Mouse (Mus musculus): ENCODE measurements at regions not wholly inside any gene's neighbourhood (a gene's known extent, or its start where the extent isn't known, plus 50 kb on each side); places are given as distances from the start of the nearest gene placed in this dataset.

- no peak overlapping the region for H3K9ac ChIP-seq (ENCODE audit: low read length)
- WGBS = 60% methylated on average over 5 of the region's 5 CpGs
- H3K4me3 ChIP-seq (ENCODE audit: low read depth, low read length) = no peak overlapping the region
- H3K4me2 ChIP-seq (ENCODE audit: low read length) = no peak overlapping the region
- H3K9me3 ChIP-seq (replicated peaks; ENCODE audit: control insufficient read depth, low read length) = no peaks in the 10 kb centered on the region
- no peak overlapping the region for H3K27ac ChIP-seq (ENCODE audit: low read depth, low read length)
- H3K27me3 ChIP-seq (replicated peaks; ENCODE audit: control insufficient read depth, insufficient read depth, low read length) = no peaks in the 10 kb centered on the region
- no peak for DNase-seq (ENCODE audit: low spot score)
- no peaks in the 10 kb centered on the region for H3K36me3 ChIP-seq (ENCODE audit: control insufficient read depth, insufficient read depth, low read length)
- H3K4me1 ChIP-seq (ENCODE audit: control insufficient read depth, insufficient read depth, low read length) = no peaks in the 10 kb centered on the region
- no peak for ATAC-seq
These were observed 133.8 kb upstream of the Lrig3 start for GRCm38 (mm10) chr10:125832134-125832533.

GRCm38 (mm10) chr10:125832764-125833163 is 133.2 kb upstream of the Lrig3 start:
- 0 out of 2 replicates have a peak, but pooled peaks have one; percentile 37 for ATAC-seq
- Histone ChIP-seq H3K4me2 (ENCODE audit: low read length) (no peak overlapping the region), H3K9me3 (replicated peaks; ENCODE audit: control insufficient read depth, low read length) (no peaks in the 10 kb centered on the region), H3K27me3 (replicated peaks; ENCODE audit: control insufficient read depth, insufficient read depth, low read length) (no peaks in the 10 kb centered on the region), H3K4me1 (ENCODE audit: control insufficient read depth, insufficient read depth, low read length) (no peaks in the 10 kb centered on the region), H3K27ac (ENCODE audit: low read depth, low read length) (no peak overlapping the region), H3K9ac (ENCODE audit: low read length) (no peak overlapping the region), H3K36me3 (ENCODE audit: control insufficient read depth, insufficient read depth, low read length) (no peaks in the 10 kb centered on the region), H3K4me3 (ENCODE audit: low read depth, low read length) (no peak overlapping the region)
- DNase-seq (ENCODE audit: low spot score) = peak; percentile 65
- 43% methylated on average over 7 of the region's 7 CpGs for WGBS

- no peaks in the 10 kb centered on the region; the same call in 1 of the 2 replicates for H3K27me3 ChIP-seq (replicated peaks; ENCODE audit: control insufficient read depth, insufficient read depth, low read length)
- H3K27ac ChIP-seq (ENCODE audit: low read depth, low read length) = no peak overlapping the region
- H3K9me3 ChIP-seq (replicated peaks; ENCODE audit: control insufficient read depth, low read length) = no peaks in the 10 kb centered on the region
- no peaks in the 10 kb centered on the region for H3K4me1 ChIP-seq (ENCODE audit: control insufficient read depth, insufficient read depth, low read length)
- H3K4me2 ChIP-seq (ENCODE audit: low read length) = no peak overlapping the region
- H3K9ac ChIP-seq (ENCODE audit: low read length) = no peak overlapping the region
- ATAC-seq = no peak
- no peak overlapping the region for H3K4me3 ChIP-seq (ENCODE audit: low read depth, low read length)
- no peaks in the 10 kb centered on the region for H3K36me3 ChIP-seq (ENCODE audit: control insufficient read depth, insufficient read depth, low read length)
- 86% methylated on average over 4 of the region's 4 CpGs for WGBS
- no peak for DNase-seq (ENCODE audit: low spot score)
These were observed 132.0 kb upstream of the Lrig3 start for GRCm38 (mm10) chr10:125833989-125834388.

GRCm38 (mm10) chr10:125838982-125839381 is 127.0 kb upstream of the Lrig3 start:
- WGBS = 84% methylated on average over 11 of the region's 11 CpGs
- Histone ChIP-seq H3K36me3 (ENCODE audit: control insufficient read depth, insufficient read depth, low read length) (no peaks in the 10 kb centered on the region), H3K27ac (ENCODE audit: low read depth, low read length) (no peak overlapping the region), H3K9me3 (replicated peaks; ENCODE audit: control insufficient read depth, low read length) (no peaks in the 10 kb centered on the region), H3K4me2 (ENCODE audit: low read length) (0 out of 2 replicates have a peak overlapping the region, but pooled peaks have one; percentile 29), H3K4me3 (ENCODE audit: low read depth, low read length) (no peak overlapping the region), H3K4me1 (ENCODE audit: control insufficient read depth, insufficient read depth, low read length) (peaks cover 12% of the 10 kb centered on the region), H3K27me3 (replicated peaks; ENCODE audit: control insufficient read depth, insufficient read depth, low read length) (no peaks in the 10 kb centered on the region; the same call in 1 of the 2 replicates), H3K9ac (ENCODE audit: low read length) (no peak overlapping the region)
- 0 out of 2 replicates have a peak, but pooled peaks have one; percentile 19 for ATAC-seq
- no peak for DNase-seq (ENCODE audit: low spot score)

GRCm38 (mm10) chr10:125839621-125840141 is 126.3 kb upstream of the Lrig3 start:
- H3K9ac ChIP-seq (ENCODE audit: low read length) = 0 out of 2 replicates have a peak overlapping the region, but pooled peaks have one; percentile 9
- WGBS = 3% methylated on average over 5 of the region's 5 CpGs
- H3K9me3 ChIP-seq (replicated peaks; ENCODE audit: control insufficient read depth, low read length) = no peaks in the 10 kb centered on the region
- H3K27ac ChIP-seq (ENCODE audit: low read depth, low read length) = no peak overlapping the region
- H3K36me3 ChIP-seq (ENCODE audit: control insufficient read depth, insufficient read depth, low read length) = no peaks in the 10 kb centered on the region
- H3K4me1 ChIP-seq (ENCODE audit: control insufficient read depth, insufficient read depth, low read length) = peaks cover 12% of the 10 kb centered on the region
- H3K4me3 ChIP-seq (ENCODE audit: low read depth, low read length) = no peak overlapping the region
- peak overlapping the region; percentile 29 for H3K4me2 ChIP-seq (ENCODE audit: low read length)
- no peaks in the 10 kb centered on the region; the same call in 1 of the 2 replicates for H3K27me3 ChIP-seq (replicated peaks; ENCODE audit: control insufficient read depth, insufficient read depth, low read length)
- peak; percentile 80 for DNase-seq (ENCODE audit: low spot score)
- ATAC-seq = peak; percentile 76

GRCm38 (mm10) chr10:125840388-125840787 is 125.6 kb upstream of the Lrig3 start:
- Histone ChIP-seq H3K27me3 (replicated peaks; ENCODE audit: control insufficient read depth, insufficient read depth, low read length) (no peaks in the 10 kb centered on the region; the same call in 1 of the 2 replicates), H3K9ac (ENCODE audit: low read length) (no peak overlapping the region), H3K4me3 (ENCODE audit: low read depth, low read length) (no peak overlapping the region), H3K4me1 (ENCODE audit: control insufficient read depth, insufficient read depth, low read length) (peaks cover 12% of the 10 kb centered on the region), H3K27ac (ENCODE audit: low read depth, low read length) (no peak overlapping the region), H3K9me3 (replicated peaks; ENCODE audit: control insufficient read depth, low read length) (no peaks in the 10 kb centered on the region), H3K4me2 (ENCODE audit: low read length) (no peak overlapping the region), H3K36me3 (ENCODE audit: control insufficient read depth, insufficient read depth, low read length) (no peaks in the 10 kb centered on the region)
- DNase-seq (ENCODE audit: low spot score) = no peak
- 88% methylated on average over 1 of the region's 1 CpGs for WGBS
- 0 out of 2 replicates have a peak, but pooled peaks have one; percentile 13 for ATAC-seq

- Histone ChIP-seq H3K27me3 (replicated peaks; ENCODE audit: control insufficient read depth, insufficient read depth, low read length) (0 out of 2 replicates have a peak, but pooled peaks cover 5% of the 10 kb centered on the region), H3K4me1 (ENCODE audit: control insufficient read depth, insufficient read depth, low read length) (peaks cover 9% of the 10 kb centered on the region), H3K36me3 (ENCODE audit: control insufficient read depth, insufficient read depth, low read length) (no peaks in the 10 kb centered on the region), H3K4me3 (ENCODE audit: low read depth, low read length) (no peak overlapping the region), H3K9me3 (replicated peaks; ENCODE audit: control insufficient read depth, low read length) (no peaks in the 10 kb centered on the region), H3K4me2 (ENCODE audit: low read length) (no peak overlapping the region), H3K9ac (ENCODE audit: low read length) (no peak overlapping the region), H3K27ac (ENCODE audit: low read depth, low read length) (no peak overlapping the region)
- 74% methylated on average over 9 of the region's 9 CpGs for WGBS
- DNase-seq (ENCODE audit: low spot score) = no peak
- ATAC-seq = no peak
These were observed 121.6 kb upstream of the Lrig3 start for GRCm38 (mm10) chr10:125844336-125844865.

- Histone ChIP-seq H3K4me1 (ENCODE audit: control insufficient read depth, insufficient read depth, low read length) (peaks cover 3% of the 10 kb centered on the region; the same call in 1 of the 2 replicates), H3K36me3 (ENCODE audit: control insufficient read depth, insufficient read depth, low read length) (no peaks in the 10 kb centered on the region), H3K27me3 (replicated peaks; ENCODE audit: control insufficient read depth, insufficient read depth, low read length) (0 out of 2 replicates have a peak, but pooled peaks cover 5% of the 10 kb centered on the region), H3K27ac (ENCODE audit: low read depth, low read length) (no peak overlapping the region), H3K9me3 (replicated peaks; ENCODE audit: control insufficient read depth, low read length) (no peaks in the 10 kb centered on the region), H3K4me2 (ENCODE audit: low read length) (peak overlapping the region; percentile 39), H3K9ac (ENCODE audit: low read length) (peak overlapping the region; percentile 17; the same call in 1 of the 2 replicates), H3K4me3 (ENCODE audit: low read depth, low read length) (peak overlapping the region; percentile 10; the same call in 1 of the 2 replicates)
- 20% methylated on average over 19 of the region's 19 CpGs for WGBS
- DNase-seq (ENCODE audit: low spot score) = peak; percentile 8
- ATAC-seq = peak; percentile 10; the same call in 1 of the 2 replicates
These were observed 120.9 kb upstream of the Lrig3 start for GRCm38 (mm10) chr10:125845014-125845514.

- DNase-seq (ENCODE audit: low spot score) (no peak), ATAC-seq (no peak)
- Histone ChIP-seq H3K4me1 (ENCODE audit: control insufficient read depth, insufficient read depth, low read length) (no peaks in the 10 kb centered on the region), H3K36me3 (ENCODE audit: control insufficient read depth, insufficient read depth, low read length) (no peaks in the 10 kb centered on the region), H3K27ac (ENCODE audit: low read depth, low read length) (no peak overlapping the region), H3K4me3 (ENCODE audit: low read depth, low read length) (no peak overlapping the region), H3K27me3 (replicated peaks; ENCODE audit: control insufficient read depth, insufficient read depth, low read length) (0 out of 2 replicates have a peak, but pooled peaks cover 5% of the 10 kb centered on the region), H3K9me3 (replicated peaks; ENCODE audit: control insufficient read depth, low read length) (no peaks in the 10 kb centered on the region), H3K9ac (ENCODE audit: low read length) (no peak overlapping the region), H3K4me2 (ENCODE audit: low read length) (no peak overlapping the region)
- 65% methylated on average over 9 of the region's 9 CpGs for WGBS
These were observed 115.6 kb upstream of the Lrig3 start for GRCm38 (mm10) chr10:125850370-125850769.
